Mouse (Mus musculus) liver, adult 2 months (tissue): ENCODE measurements around the gene Fam24b.

Experiments
- CTCF ChIP-seq: fragments of 200-500 bp; IDR thresholded peaks from 2 replicates; pipeline ENCODE4 v1.5.1; 2011; ENCODE audit warnings: low read depth, low read length, control low read depth
- POLR2A ChIP-seq: fragments of 200-500 bp; IDR thresholded peaks from 2 replicates; pipeline ENCODE4 v1.6.1; 2011; ENCODE audit warnings: low read length, control low read depth; ENCODE audit not compliant: insufficient read depth; ENCODE audit errors: extremely low read depth

DNA sequence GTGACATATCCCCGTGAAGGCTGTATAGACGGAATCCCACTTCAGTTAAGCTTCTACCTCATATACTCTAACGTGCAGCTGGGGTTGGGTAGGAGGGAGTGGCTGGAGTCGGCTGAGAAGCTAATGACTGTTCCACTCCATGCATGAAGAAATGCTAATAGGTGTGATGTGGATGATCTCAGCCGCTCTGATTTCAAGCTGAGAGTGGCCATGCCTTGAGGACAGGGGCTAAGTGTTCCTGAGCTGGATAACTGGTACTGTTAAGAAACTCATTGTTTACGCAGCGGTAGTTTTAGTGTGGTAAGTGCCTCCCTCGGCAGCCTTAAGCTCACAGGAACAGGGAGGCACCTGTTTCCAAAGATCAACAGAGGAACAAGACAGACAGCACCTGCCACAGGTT is 26.0 kb downstream of the Fam24b start:
- TF ChIP-seq POLR2A = no peak
- no peak for TF ChIP-seq CTCF
